Mouse (Mus musculus) left cerebral cortex, adult 11 months (tissue): ENCODE results near the gene Mtmr3.

ENCODE experiments used
- DNase-seq: peaks from one replicate; pipeline ENCODE4 v3.0.0; 2022; ENCODE audit warnings: low spot score

Gene Mtmr3

GRCm38 (mm10) chr11:4518981-4519380, 75.7 kb downstream of the Mtmr3 start:
- DNase-seq: no peak

GRCm38 (mm10) chr11:4507421-4507820, 87.2 kb downstream of the Mtmr3 start:
- no peak for DNase-seq

DNA sequence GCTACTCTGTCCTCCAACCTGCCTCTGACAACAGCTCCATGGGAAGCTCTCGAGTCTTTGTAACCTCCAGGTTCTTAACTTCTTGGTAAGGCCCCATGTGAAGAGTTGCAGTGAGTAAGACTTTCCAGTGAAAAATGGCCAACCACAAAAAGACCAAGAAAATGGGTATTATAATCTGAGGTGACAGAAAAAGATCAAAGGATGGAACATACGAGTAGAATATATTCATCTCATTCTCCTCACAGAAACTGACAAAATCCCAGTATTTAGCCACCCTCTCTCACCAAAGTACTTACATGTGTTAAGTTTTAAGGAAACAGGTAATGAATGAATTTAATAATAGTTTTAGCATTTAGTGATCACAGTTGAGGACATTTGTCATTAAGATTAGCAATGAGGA, 88.2 kb downstream of the Mtmr3 start:
- DNase-seq: no peak

- DNase-seq: no peak
Observed at GRCm38 (mm10) chr11:4502206-4502605, 92.5 kb downstream of the Mtmr3 start.

GRCm38 (mm10) chr11:4500826-4501225, 93.8 kb downstream of the Mtmr3 start:
- DNase-seq: no peak

DNA sequence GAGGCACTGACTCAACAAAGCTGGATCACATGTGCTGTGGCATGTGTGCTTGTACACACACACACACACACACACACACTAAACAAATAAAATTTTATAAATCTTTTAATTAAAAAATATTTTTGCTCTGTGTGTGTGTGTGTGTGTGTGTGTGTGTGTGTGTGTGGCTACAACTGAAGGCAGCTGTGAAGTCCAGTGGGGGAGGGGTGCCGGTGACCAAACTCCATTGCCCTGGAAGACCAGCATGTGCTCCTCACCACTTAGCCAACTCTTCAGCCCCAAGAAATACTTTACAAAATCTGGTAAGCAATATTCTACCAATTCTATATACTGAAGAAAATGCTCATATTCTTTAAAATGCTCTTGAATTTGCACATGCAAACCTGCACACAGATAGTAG, 94.4 kb downstream of the Mtmr3 start:
- no peak for DNase-seq

- no peak for DNase-seq
Observed at GRCm38 (mm10) chr11:4499456-4499855, 95.2 kb downstream of the Mtmr3 start.

DNA sequence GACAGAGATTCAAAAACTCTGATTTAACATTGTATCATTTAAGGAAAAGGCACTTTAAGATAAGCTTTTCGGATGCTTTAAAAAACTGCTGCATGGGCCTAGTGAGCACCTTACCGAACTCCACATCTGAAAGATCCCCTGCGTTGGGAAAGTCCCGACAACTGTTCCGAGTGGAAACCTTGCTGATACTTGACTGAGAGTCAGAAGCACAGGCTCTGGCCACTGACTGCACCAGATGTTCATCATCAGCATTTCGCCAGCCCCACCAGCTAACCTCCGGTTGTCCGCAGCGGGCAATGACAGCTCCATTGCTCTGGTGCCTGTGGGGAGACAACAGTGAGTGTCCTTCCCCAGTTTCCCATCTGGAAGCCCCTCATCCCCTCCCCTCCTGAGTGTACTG, 95.9 kb downstream of the Mtmr3 start:
- no peak for DNase-seq

- DNase-seq: no peak
Observed at GRCm38 (mm10) chr11:4497501-4498118, 97.1 kb downstream of the Mtmr3 start.

DNA sequence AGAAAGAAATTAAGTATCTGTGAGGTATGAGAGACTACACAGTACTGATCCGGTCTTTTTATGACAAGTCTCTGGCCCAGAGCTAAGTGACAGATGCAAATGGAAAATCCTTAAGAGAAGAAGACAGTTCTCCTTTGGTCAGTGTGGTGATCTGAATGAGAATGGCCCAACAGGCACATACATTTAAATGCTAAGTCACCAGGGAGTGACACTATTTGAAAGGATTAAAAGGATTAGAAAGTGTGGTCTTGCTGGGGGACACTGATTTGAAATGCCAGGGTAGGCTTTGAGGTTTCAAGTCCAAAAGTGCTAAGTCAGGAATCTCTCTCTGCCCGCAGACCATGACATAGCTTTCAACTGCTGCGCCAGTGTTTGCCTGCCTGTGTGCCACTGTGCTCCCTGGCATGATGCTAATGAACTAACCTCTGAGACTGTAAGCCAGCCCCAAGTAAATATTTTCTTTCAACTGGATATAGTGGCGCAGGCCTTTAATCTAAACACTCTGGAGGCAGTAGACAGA, 99.6 kb downstream of the Mtmr3 start:
- DNase-seq: no peak

GRCm38 (mm10) chr11:4489207-4489606, 105.5 kb downstream of the Mtmr3 start:
- DNase-seq: no peak

DNA sequence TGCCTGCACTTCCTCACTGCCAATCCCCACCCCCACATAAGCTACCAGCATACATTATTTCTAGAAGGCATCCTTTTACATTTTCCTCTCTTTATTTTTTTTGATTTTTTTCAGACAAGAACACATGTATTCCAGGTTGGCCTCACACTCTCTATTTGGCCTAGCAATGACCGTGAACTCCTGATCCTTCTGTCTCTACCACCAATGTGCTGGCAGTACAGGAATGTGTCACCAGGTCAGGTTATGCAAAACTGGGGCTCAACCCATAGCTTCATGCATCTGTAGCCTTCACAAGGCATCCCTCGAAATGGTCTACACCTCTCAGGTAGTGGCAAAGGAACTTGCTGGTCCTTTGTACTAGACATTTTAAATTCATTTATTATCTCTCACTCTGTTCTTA, 105.9 kb downstream of the Mtmr3 start:
- DNase-seq: no peak

DNA sequence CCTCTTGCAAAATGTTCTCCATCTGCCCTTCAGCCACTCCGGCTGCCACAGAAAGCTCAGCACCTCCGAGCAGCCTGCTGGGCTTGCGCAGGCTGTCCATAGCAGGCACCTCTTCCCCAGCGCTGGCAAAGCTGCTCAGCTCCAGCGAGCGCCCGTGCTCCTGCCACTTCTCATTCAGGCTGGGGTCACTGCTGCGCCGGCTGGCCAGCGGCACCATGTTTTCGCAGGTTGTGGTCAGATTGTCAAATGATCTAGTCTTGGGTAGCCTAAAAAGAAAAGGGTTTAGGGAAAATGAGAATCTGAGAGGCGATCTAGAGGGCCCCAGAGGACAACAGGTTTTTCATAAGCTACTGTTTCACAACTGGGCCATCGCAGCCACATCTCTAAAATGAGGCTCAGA, 106.3 kb downstream of the Mtmr3 start:
- no peak for DNase-seq

- DNase-seq: no peak
Observed at GRCm38 (mm10) chr11:4487401-4487965, 107.2 kb downstream of the Mtmr3 start.

DNA sequence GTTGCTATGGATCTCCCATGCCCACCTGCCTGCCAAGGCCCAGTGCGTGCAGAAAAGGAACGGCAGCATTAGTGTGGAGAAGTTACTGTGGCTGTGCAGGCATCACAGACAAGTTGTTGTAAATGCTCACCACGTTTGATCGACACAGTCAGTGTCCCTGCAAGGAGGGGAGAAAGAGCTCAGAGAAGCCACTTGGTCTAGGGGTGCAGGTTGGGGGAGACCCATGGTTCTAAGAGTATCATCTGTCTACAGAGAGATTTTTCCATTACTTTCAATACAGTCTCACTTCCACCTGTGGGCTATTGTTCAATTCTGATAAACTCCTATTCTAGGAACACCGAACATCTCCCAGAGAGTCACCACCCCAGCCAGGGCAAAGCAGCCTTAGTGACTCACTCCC, 110.1 kb downstream of the Mtmr3 start:
- no peak for DNase-seq

- no peak for DNase-seq
Observed at GRCm38 (mm10) chr11:4482641-4483040, 112.0 kb downstream of the Mtmr3 start.

GRCm38 (mm10) chr11:4476184-4476697, 118.4 kb downstream of the Mtmr3 start:
- no peak for DNase-seq

DNA sequence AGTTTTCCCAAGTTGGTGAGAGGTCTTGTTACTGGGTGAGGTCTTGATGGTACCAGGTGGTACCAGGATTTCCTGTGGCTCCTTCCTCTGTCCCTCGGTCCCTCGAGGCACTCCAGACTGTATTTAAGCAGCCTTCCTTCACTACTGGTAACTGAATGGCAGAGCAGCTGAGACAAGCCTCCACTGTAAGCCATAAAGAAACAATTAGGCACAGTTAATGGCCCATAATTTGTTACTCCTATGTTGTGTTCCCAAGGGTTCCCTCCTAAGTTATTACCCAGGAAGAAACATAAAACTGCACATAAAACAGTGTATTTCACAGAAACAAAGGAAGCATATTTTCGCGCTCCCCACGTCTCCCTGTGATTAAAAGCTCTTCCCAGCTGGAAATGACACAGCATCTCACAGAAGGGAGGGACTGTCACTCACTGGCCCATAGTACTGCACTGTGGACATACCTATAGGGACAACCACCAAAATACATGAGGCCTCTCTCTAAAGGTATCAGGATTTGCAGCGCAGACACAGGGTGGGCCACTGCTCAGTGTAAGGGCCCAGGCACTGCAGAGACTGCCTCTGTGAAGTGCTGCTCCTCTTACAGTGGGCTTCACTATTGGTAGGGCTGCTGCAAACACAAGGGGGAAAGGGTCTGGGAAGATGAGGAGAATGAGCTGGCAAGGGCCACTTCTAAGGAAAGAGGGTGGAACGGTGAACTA, 122.0 kb downstream of the Mtmr3 start:
- no peak for DNase-seq

GRCm38 (mm10) chr11:4471734-4472133, 122.9 kb downstream of the Mtmr3 start:
- no peak for DNase-seq

GRCm38 (mm10) chr11:4471251-4471650, 123.4 kb downstream of the Mtmr3 start:
- no peak for DNase-seq

- no peak for DNase-seq
Observed at GRCm38 (mm10) chr11:4469091-4469490, 125.6 kb downstream of the Mtmr3 start.

DNA sequence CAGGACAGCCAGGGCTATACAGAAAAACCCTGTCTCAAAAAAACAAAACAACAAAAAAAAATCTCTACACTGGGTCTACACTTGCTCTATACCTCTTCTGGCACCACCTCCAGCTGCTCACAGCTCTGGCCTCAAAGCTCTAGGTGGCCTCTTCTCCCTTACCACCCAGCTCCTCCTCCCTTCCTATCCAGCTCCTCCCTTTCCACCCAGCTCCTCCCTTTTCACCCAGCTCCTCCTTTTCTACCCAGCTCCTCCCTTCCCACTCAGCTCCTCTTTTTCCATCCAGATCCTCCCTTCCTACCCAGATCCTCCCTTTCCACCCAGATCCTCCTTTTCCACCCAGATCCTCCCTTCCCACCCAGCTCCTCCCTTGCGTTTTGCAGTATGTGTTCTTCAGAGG, 127.2 kb downstream of the Mtmr3 start:
- no peak for DNase-seq

GRCm38 (mm10) chr11:4466191-4466590, 128.5 kb downstream of the Mtmr3 start:
- DNase-seq: no peak
